Mouse (Mus musculus) spleen, adult 2 months (tissue): ENCODE data around the gene Cenpl. TPM values are rescaled to one million over a fixed set of nuclear protein-coding genes. Genes with fewer than 3 reads are reported as not detected.
"Not testable (repeated sequence)": the region's sequence is repeated elsewhere in the genome, so short reads cannot be mapped to it uniquely, and the experiment has no call there.

ENCODE experiments used
- DNase-seq, 2 experiments: peaks; one replicate each; pipeline versions ENCODE4 v3.0.0 to v3.0.0-alpha.2; 2012 to 2021; ENCODE audit warnings: low spot score in 2 of 2, low read depth in 1 of 2
- H3K27ac ChIP-seq: fragments of 200-500 bp; 2 replicates; pipeline ENCODE4 v1.5.1; 2012; ENCODE audit warnings: low read length, inconsistent platforms; ENCODE audit not compliant: insufficient read depth
- H3K27me3 ChIP-seq: fragments of 200-500 bp; 2 replicates; pipeline ENCODE4 v1.6.1; 2012; ENCODE audit warnings: mild to moderate bottlenecking, moderate library complexity, low read length, inconsistent platforms; ENCODE audit not compliant: control insufficient read depth, insufficient read depth
- H3K36me3 ChIP-seq: fragments of 200-500 bp; 2 replicates; pipeline ENCODE4 v1.6.1; 2012; ENCODE audit warnings: mild to moderate bottlenecking, low read length, inconsistent platforms; ENCODE audit not compliant: control insufficient read depth, insufficient read depth
- H3K4me1 ChIP-seq: fragments of 200-500 bp; 2 replicates; pipeline ENCODE4 v1.6.1; 2011; ENCODE audit warnings: inconsistent platforms; ENCODE audit not compliant: control insufficient read depth, insufficient read depth, insufficient read length
- H3K4me3 ChIP-seq: fragments of 200-500 bp; 2 replicates; pipeline ENCODE4 v1.5.1; 2011; ENCODE audit warnings: mild to moderate bottlenecking, inconsistent platforms; ENCODE audit not compliant: insufficient read depth, insufficient read length; ENCODE audit errors: extremely low read depth
- CTCF ChIP-seq: fragments of 200-500 bp; IDR thresholded peaks from 2 replicates; pipeline ENCODE4 v1.5.1; 2011; ENCODE audit warnings: mild to moderate bottlenecking, inconsistent platforms; ENCODE audit not compliant: insufficient read depth, insufficient read length, insufficient replicate concordance; ENCODE audit errors: extremely low read depth
- POLR2A ChIP-seq: fragments of 200-500 bp; IDR thresholded peaks from 2 replicates; pipeline ENCODE4 v1.6.1; 2011; ENCODE audit warnings: low read depth, low read length, inconsistent platforms
- WGBS: fragments of 180-500 bp; shearing (Covaris S2); methylation state at CpG from one replicate; pipeline ENCODE4 v1.1.7; 2018; 5-methylcytosine and 5-hydroxymethylcytosine counted together
- polyA plus RNA-seq: library from polyadenylated mRNA; depleted of rRNA; stranded (reverse); fragments of >200 nt; gene quantifications from 2 replicates; pipeline ENCODE4 v1.2.3, GENCODE M21; 2012; rRNA removed

The Cenpl gene
- 1.2 and 1.4 TPM in 2 replicates for polyA plus RNA-seq

DNA sequence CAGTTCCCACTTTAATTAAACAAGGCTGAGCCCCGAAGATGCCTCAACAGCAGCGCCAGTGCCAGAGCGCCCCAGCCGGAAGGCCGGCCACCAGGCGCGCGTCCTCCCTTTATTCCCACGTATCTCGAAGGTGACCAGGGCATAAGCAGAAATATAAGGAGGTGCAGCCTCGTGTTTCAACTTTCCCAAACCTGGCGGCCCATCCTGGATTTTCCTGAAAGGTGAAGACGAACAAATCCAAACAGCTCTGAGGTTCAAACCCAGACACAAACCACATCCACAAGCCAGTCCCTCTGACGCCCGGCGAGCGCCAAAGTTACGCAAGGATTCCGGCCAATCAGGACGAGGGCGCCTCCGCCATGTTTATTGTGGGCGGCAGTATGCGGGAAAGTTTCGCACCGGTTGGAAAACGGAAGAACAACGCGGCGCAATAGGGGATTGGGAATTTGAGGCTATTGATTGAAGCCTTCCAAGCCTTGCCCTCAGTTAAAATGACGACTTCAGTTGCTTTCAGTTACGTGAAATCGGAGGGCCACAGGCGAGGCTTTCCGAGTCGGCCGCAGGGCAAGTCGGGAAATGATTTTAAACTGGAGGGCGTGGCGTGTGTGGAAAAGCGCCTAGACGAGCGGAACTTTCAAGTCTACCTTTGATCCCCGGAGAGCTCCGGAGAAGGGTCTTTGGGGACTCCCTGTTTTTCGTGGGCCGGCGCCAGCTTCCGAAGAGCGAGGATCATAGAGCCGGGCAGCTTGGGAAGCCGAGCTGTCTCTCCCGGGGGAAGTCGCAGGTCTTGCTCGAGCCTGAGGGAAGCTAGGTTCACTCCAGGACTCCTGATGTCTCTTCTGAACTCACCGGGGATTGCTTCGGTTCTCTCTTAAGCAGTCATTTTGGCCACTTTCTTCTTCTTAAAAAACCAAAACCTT lies at the start of gene Cenpl, which contains the start of gene Dars2:
Gene Cenpl (plus strand): TSS at position 362 of the 920 bp plus-strand sequence.
Gene Dars2 (minus strand): TSS at position 307 of the 920 bp plus-strand sequence.
- TF ChIP-seq CTCF (no peak), POLR2A (no peak)
- WGBS = under 1% methylated on average over 57 of the region's 57 CpGs
- peak within 1 kb of the TSS; percentile 72 for H3K27ac ChIP-seq
- H3K4me3 ChIP-seq = peak within 1 kb of the TSS; percentile 73
- H3K27me3 ChIP-seq = no peaks in the 10 kb centered on the region
- peaks cover 15% of the 10 kb centered on the region for H3K4me1 ChIP-seq
- peak; percentile 91 for DNase-seq
- H3K36me3 ChIP-seq = no peaks in the 10 kb centered on the region; the same call in 1 of the 2 replicates

DNA sequence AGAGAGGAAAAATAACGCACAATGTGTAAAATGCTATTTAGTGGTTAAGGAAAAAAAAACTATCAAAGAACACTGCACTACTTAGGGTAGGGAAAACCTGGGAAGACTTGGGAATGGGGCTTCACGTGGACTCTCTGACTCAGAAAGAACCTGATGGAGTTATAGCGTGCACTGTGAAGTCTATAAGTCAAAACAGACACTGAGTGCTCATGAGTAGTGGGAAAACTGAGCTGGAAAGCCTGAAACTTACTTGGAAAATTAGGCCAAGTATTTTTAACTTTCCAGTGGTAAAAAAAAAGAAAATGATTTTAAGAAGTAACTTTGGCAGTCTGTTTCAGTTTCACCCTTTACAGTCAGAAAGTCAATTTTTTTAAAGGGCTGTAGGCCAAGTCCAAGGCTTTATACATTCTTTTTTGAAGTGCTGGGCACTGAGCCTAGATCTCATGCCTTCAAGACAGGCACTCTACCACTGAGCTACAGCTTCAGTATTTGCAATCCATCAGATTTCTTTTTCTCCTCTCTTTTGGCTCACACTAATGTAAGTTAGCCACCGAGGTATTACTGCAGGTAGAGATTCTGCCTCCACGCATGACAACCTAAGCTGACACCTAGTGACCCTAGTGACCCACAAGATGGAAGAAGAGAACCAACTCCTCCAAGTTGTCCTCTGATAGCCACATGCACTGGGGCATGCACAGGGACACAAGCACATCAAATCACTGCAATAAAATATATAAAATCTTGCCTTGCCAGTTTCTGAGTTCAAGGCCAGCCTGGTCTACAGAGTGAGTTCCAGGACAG lies 44.9 kb upstream of the Cenpl start:
- 85% methylated on average over 5 of the region's 5 CpGs for WGBS

DNA sequence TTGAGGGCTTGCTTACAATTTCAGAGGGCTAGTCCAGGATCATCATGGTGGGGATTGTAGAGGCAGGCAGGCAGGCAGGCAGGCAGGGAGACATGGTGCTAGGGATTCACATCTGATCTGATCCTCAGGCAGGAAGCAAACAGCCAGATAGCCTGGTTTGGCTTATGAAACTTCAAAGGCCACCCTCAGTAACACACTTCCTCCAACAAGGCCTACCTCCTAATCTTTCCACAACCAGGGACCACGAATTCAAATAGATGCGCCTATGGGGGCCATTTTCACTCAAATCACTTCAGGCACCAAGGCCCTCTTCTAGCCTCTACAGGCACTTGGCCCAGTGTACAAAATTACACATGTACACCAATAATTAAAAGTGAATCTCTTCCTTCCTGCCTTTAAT lies 43.3 kb upstream of the Cenpl start:
- 59% methylated on average over 2 of the region's 2 CpGs for WGBS
- peaks cover 1% of the 10 kb centered on the region for H3K36me3 ChIP-seq
- no peaks in the 10 kb centered on the region for H3K27me3 ChIP-seq
- no peak overlapping the region for H3K4me3 ChIP-seq
- H3K4me1 ChIP-seq = peaks cover 2% of the 10 kb centered on the region; the same call in 1 of the 2 replicates
- DNase-seq = no peak
- TF ChIP-seq CTCF (no peak), POLR2A (no peak)
- H3K27ac ChIP-seq = no peak overlapping the region

More for the DNA sequence above, 44.9 kb upstream of the Cenpl start:
- Histone ChIP-seq H3K4me3 (no peak overlapping the region), H3K4me1 (peaks cover 2% of the 10 kb centered on the region; the same call in 1 of the 2 replicates), H3K36me3 (no peaks in the 10 kb centered on the region; the same call in none of the 2 replicates), H3K27me3 (no peaks in the 10 kb centered on the region), H3K27ac (no peak overlapping the region)
- no peak for DNase-seq
- no peak for TF ChIP-seq CTCF
- TF ChIP-seq POLR2A = no peak

DNA sequence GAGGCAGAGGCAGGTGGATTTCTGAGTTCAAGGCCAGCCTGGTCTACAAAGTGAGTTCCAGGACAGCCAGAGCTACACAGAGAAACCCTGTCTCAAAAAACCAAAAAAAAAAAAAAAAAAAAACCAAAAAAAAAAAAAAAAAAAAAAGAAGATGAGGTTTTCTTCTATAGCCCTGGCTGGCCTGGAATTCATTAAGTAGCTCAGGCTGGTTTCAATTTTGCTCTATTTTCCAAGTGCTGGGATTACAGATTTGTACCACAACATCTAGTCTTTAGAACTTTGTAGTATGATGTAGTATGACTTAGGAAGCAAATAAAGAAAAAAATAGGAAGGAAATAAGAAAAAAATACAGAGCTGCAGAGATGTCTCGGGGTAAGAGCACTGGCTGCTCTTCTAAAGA lies 42.1 kb upstream of the Cenpl start:
- H3K27me3 ChIP-seq, H3K36me3 ChIP-seq, DNase-seq, H3K4me3 ChIP-seq, H3K4me1 ChIP-seq, H3K27ac ChIP-seq: not testable (repeated sequence)
- WGBS = 71% methylated on average over 1 of the region's 1 CpGs

DNA sequence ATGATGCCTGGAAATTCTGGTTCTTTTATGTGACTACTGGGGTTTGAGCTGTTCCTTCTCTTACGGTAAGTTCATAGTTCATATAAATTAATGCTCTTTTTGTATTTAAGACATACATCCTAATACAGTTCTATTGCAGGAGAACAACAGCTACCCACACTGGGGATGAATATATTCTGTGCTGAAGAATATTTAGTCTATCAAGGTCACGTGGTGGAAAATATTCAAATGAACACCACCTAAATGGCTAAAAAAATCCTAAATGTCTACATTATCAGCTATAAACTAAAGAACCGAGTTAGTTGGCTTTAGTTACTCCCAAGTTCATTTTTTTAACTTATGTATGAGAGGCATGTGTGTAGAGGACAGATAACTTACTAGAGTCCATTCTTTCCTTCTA lies 40.5 kb upstream of the Cenpl start:
- Histone ChIP-seq H3K27ac (no peak overlapping the region), H3K36me3 (peaks cover 1% of the 10 kb centered on the region), H3K4me1 (peaks cover 2% of the 10 kb centered on the region; the same call in 1 of the 2 replicates), H3K27me3 (no peaks in the 10 kb centered on the region), H3K4me3 (no peak overlapping the region)
- 70% methylated on average over 3 of the region's 3 CpGs for WGBS
- no peak for DNase-seq
- no peak for TF ChIP-seq POLR2A
- TF ChIP-seq CTCF = no peak

DNA sequence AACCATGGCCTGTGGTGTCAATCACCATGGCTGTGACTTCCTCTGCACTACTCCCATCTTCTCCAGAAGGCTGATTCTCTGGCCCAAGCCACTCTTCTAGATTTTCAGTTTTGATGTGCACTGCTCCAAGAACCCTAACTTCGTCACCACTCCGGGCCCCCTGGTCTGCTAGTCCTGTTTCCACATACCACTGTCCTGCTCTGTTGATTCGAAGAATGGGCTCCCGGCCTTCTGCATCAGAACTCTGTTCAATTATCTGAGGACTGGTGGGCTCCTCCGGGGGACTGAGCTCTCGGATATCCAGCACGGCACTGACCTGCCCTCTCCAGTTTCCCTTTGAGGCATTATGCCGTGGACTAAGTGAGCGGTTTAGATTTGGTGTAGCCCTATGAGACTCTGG lies 38.6 kb upstream of the Cenpl start:
- Histone ChIP-seq H3K27me3 (no peaks in the 10 kb centered on the region), H3K27ac (peak overlapping the region; percentile 16; the same call in 1 of the 2 replicates), H3K36me3 (peaks cover 10% of the 10 kb centered on the region), H3K4me3 (no peak overlapping the region), H3K4me1 (peaks cover 8% of the 10 kb centered on the region; the same call in 1 of the 2 replicates)
- DNase-seq = no peak
- 92% methylated on average over 9 of the region's 9 CpGs for WGBS
- TF ChIP-seq POLR2A (no peak), CTCF (no peak)
